Mouse (Mus musculus) liver, embryonic 16.5 days (tissue): ENCODE measurements around the gene Smg6. TPM values are rescaled to one million over a fixed set of nuclear protein-coding genes. Genes with fewer than 3 reads are reported as not detected.

Source experiments
- ATAC-seq: fragments of 200-750 bp; cut with Nextera tagmentation; 2 replicates; pipeline ENCODE4 v1.8.0; 2017; ENCODE audit warnings: low read depth, mild to moderate bottlenecking, moderate number of reproducible peaks, moderate library complexity
- H3K27ac ChIP-seq: fragments of 300-500 bp; sonication (generic); 2 replicates; pipeline ENCODE4 v1.5.1; 2014; ENCODE audit warnings: mild to moderate bottlenecking, low read length
- H3K27me3 ChIP-seq: fragments of 300-500 bp; sonication (generic); 2 replicates; pipeline ENCODE4 v1.6.1; 2014; ENCODE audit warnings: low read depth, low read length, mixed read lengths; ENCODE audit not compliant: control insufficient read depth, insufficient read depth
- H3K36me3 ChIP-seq: fragments of 300-500 bp; sonication (generic); 2 replicates; pipeline ENCODE4 v1.6.1; 2014; ENCODE audit warnings: mild to moderate bottlenecking; ENCODE audit not compliant: control insufficient read depth, insufficient read depth
- H3K4me1 ChIP-seq: fragments of 300-500 bp; sonication (generic); 2 replicates; pipeline ENCODE4 v1.6.1; 2014; ENCODE audit warnings: low read depth, low read length, mixed read lengths; ENCODE audit not compliant: control insufficient read depth
- H3K4me2 ChIP-seq: fragments of 300-500 bp; sonication (generic); 2 replicates; pipeline ENCODE4 v1.6.1; 2014; ENCODE audit warnings: low read depth, low read length, mixed read lengths
- H3K4me3 ChIP-seq: fragments of 300-500 bp; sonication (generic); 2 replicates; pipeline ENCODE4 v1.5.1; 2014; ENCODE audit warnings: low read depth, mild to moderate bottlenecking, low read length
- H3K9ac ChIP-seq: fragments of 300-500 bp; sonication (generic); 2 replicates; pipeline ENCODE4 v1.6.1; 2014; ENCODE audit warnings: low read depth, low read length
- H3K9me3 ChIP-seq: fragments of 300-500 bp; sonication (generic); replicated peaks from 2 replicates; pipeline ENCODE4 v1.6.1; 2016; ENCODE audit warnings: low read length; ENCODE audit not compliant: control insufficient read depth
- WGBS: fragments of 180-500 bp; shearing (Covaris S2); extraction: QIAGEN DNeasy Blood & Tissue Kit; methylation state at CpG from one replicate; pipeline ENCODE4 v1.1.7; 2014; ENCODE audit not compliant: insufficient replicate concordance; 5-methylcytosine and 5-hydroxymethylcytosine counted together
- polyA plus RNA-seq: library from polyadenylated mRNA; unstranded; fragments of >200 nt; fragmentation: Nextera tagmentation; extraction: Ambion mirVana; gene quantifications from 2 replicates; pipeline ENCODE4 v1.2.1, GENCODE M21; 2015

Smg6 gene
- polyA plus RNA-seq, 1 experiment from 2014 or later: 5.5 TPM

DNA sequence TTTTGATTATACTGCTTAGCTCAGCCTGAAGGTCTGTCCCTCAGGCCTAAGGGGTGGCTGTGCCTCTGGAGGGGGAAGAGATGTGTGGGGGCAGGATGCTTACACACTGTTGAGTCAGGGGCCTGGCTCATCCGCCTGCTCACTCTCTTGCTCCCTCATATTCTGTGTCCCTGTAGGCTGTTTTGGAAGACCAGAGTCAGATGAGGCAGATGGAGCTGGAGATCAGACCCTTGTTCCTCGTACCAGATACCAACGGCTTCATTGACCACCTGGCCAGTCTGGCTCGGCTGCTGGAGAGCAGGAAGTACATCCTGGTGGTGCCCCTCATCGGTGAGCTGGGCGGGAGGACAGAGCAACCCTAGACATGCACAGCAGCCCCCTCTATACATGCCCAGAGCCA, 230.4 kb downstream of the Smg6 start:
- Histone ChIP-seq H3K27ac (no peak overlapping the region), H3K4me3 (no peak overlapping the region), H3K27me3 (no peaks in the 10 kb centered on the region), H3K4me2 (no peak overlapping the region), H3K9ac (no peak overlapping the region), H3K9me3 (no peaks in the 10 kb centered on the region), H3K4me1 (peaks cover 4% of the 10 kb centered on the region), H3K36me3 (no peaks in the 10 kb centered on the region)
- 53% methylated on average over 6 of the region's 6 CpGs for WGBS
- ATAC-seq: no peak

GRCm38 (mm10) chr11:75156416-75156815, 230.8 kb downstream of the Smg6 start:
- 66% methylated on average over 5 of the region's 5 CpGs for WGBS
- Histone ChIP-seq H3K36me3 (no peaks in the 10 kb centered on the region), H3K27me3 (no peaks in the 10 kb centered on the region), H3K4me1 (peaks cover 4% of the 10 kb centered on the region), H3K9ac (no peak overlapping the region), H3K9me3 (no peaks in the 10 kb centered on the region), H3K27ac (no peak overlapping the region), H3K4me2 (no peak overlapping the region), H3K4me3 (no peak overlapping the region)
- no peak for ATAC-seq

DNA sequence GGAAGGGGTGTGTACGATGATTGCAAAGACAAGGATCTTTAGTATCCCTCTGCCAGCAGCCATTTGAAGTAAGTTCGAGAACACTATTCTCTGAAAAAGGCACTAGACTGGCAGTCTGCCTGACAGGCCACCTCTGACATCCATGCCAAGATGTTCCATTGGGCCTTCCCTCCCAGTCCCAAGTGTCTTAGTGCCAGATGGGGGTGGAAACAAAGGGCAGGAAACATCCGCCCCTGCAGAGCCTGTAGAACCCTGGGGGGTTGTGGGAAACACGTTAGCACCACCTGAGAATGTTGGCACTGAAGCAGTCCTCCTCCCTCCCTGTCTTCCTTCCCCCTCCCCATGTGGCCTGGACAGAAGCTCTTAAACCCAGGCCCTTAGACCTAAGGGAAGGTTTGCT, 231.4 kb downstream of the Smg6 start:
- Histone ChIP-seq H3K4me3 (no peak overlapping the region), H3K9ac (no peak overlapping the region), H3K4me1 (peaks cover 4% of the 10 kb centered on the region), H3K9me3 (no peaks in the 10 kb centered on the region), H3K27me3 (no peaks in the 10 kb centered on the region), H3K36me3 (no peaks in the 10 kb centered on the region), H3K27ac (no peak overlapping the region), H3K4me2 (no peak overlapping the region)
- no peak for ATAC-seq
- WGBS: 60% methylated on average over 4 of the region's 4 CpGs

- Histone ChIP-seq H3K4me3 (no peak overlapping the region), H3K4me2 (no peak overlapping the region), H3K27ac (no peak overlapping the region), H3K9me3 (no peaks in the 10 kb centered on the region), H3K4me1 (peaks cover 4% of the 10 kb centered on the region), H3K36me3 (no peaks in the 10 kb centered on the region), H3K27me3 (no peaks in the 10 kb centered on the region), H3K9ac (no peak overlapping the region)
- ATAC-seq: no peak
- 45% methylated on average over 2 of the region's 2 CpGs for WGBS
Measured at GRCm38 (mm10) chr11:75157901-75158300, 232.3 kb downstream of the Smg6 start.

DNA sequence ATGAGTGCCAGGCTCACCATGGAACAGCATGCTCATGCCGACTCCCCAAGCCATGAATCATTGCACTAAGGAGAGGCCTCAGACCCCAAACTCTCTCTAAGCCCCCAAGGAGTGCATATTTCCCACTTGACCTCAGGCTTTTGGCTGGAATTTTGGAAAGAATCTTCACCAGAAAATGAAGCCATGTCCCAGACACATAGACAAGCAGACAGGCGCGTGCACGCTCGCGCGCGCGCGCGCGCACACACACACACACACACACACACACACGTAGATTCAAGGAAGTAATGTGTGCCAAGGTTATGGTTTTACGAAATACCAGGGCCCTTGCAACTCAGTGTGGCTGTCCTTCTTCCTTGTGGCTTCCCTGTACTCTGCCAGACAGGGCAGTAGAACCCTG, 232.8 kb downstream of the Smg6 start:
- H3K4me2 ChIP-seq: no peak overlapping the region
- no peaks in the 10 kb centered on the region for H3K9me3 ChIP-seq
- H3K27me3 ChIP-seq: no peaks in the 10 kb centered on the region
- 92% methylated on average over 14 of the region's 14 CpGs for WGBS
- no peak overlapping the region for H3K27ac ChIP-seq
- no peak overlapping the region for H3K4me3 ChIP-seq
- H3K36me3 ChIP-seq: no peaks in the 10 kb centered on the region
- ATAC-seq: no peak
- no peak overlapping the region for H3K9ac ChIP-seq
- H3K4me1 ChIP-seq: peaks cover 3% of the 10 kb centered on the region

- Histone ChIP-seq H3K4me3 (no peak overlapping the region), H3K9me3 (no peaks in the 10 kb centered on the region), H3K9ac (no peak overlapping the region), H3K4me2 (no peak overlapping the region), H3K27ac (no peak overlapping the region), H3K27me3 (peaks cover 3% of the 10 kb centered on the region), H3K36me3 (no peaks in the 10 kb centered on the region), H3K4me1 (no peaks in the 10 kb centered on the region)
- ATAC-seq: no peak
- WGBS: 49% methylated on average over 2 of the region's 2 CpGs
Measured at GRCm38 (mm10) chr11:75159564-75159963, 233.9 kb downstream of the Smg6 start.

- peaks cover 6% of the 10 kb centered on the region for H3K4me1 ChIP-seq
- no peaks in the 10 kb centered on the region for H3K36me3 ChIP-seq
- 74% methylated on average over 7 of the region's 7 CpGs for WGBS
Measured at GRCm38 (mm10) chr11:75160954-75161353, 235.3 kb downstream of the Smg6 start.

GRCm38 (mm10) chr11:75161417-75162008, 235.9 kb downstream of the Smg6 start:
- no peak overlapping the region for H3K4me2 ChIP-seq
- peaks cover 8% of the 10 kb centered on the region for H3K4me1 ChIP-seq
- H3K27me3 ChIP-seq: peaks cover 23% of the 10 kb centered on the region
- H3K9ac ChIP-seq: no peak overlapping the region
- H3K4me3 ChIP-seq: no peak overlapping the region
- no peak for ATAC-seq
- no peaks in the 10 kb centered on the region for H3K36me3 ChIP-seq
- no peak overlapping the region for H3K27ac ChIP-seq
- WGBS: 78% methylated on average over 4 of the region's 4 CpGs
- no peaks in the 10 kb centered on the region for H3K9me3 ChIP-seq

More at GRCm38 (mm10) chr11:75160954-75161353, 235.3 kb downstream of the Smg6 start:
- ATAC-seq: no peak
- Histone ChIP-seq H3K9ac (no peak overlapping the region), H3K4me2 (no peak overlapping the region), H3K27ac (no peak overlapping the region), H3K27me3 (peaks cover 17% of the 10 kb centered on the region), H3K9me3 (no peaks in the 10 kb centered on the region), H3K4me3 (no peak overlapping the region)

- no peak overlapping the region for H3K9ac ChIP-seq
- H3K27me3 ChIP-seq: peaks cover 34% of the 10 kb centered on the region
- H3K4me3 ChIP-seq: no peak overlapping the region
- no peaks in the 10 kb centered on the region for H3K36me3 ChIP-seq
- peaks cover 17% of the 10 kb centered on the region for H3K4me1 ChIP-seq
- H3K4me2 ChIP-seq: no peak overlapping the region
- WGBS: 81% methylated on average over 12 of the region's 12 CpGs
- no peak overlapping the region for H3K27ac ChIP-seq
- no peak for ATAC-seq
- no peaks in the 10 kb centered on the region for H3K9me3 ChIP-seq
Measured at GRCm38 (mm10) chr11:75162591-75163080, 237.0 kb downstream of the Smg6 start.
